8 mouse cellular contexts compared by ENCODE assay signal in genomic region chr17:25239695-25240636, GRCm38 (mm10). TPM values are rescaled to one million over a fixed set of nuclear protein-coding genes. Genes with fewer than 3 reads are reported as not detected.
A peak's percentile ranks its signal among the peaks of the same experiment; 100 is the strongest.
DNase-seq lines count a peak whose midpoint lies in the region; ATAC-seq and TF ChIP-seq lines count a peak whose summit lies in the region.

Gene Gnptg (minus strand): TSS chr17:25240124.
Gene Tsr3 (plus strand): TSS chr17:25240170.

- no peak for TF ChIP-seq CTCF in MEL (IDR thresholded peaks at IDR 0.05 in 2 of 3, conservative IDR thresholded peaks at IDR 0.05 in 1 of 3; ENCODE audit: control insufficient read depth in 1 of 3, insufficient read depth in 1 of 3, low read depth in 2 of 3, low read length in 3 of 3, poor library complexity in 1 of 3, severe bottlenecking in 1 of 3)
- no peak for TF ChIP-seq CTCF in layer of hippocampus, adult 2 months (conservative IDR thresholded peaks at IDR 0.05)
- no peak for TF ChIP-seq CTCF in lung, embryonic 14.5 days (IDR thresholded peaks at IDR 0.05; ENCODE audit: low read depth)

- peak within 1 kb of the TSS; percentile 99 for H3K4me2 ChIP-seq in forebrain, embryonic 16.5 days (ENCODE audit: low read length)
- peak within 1 kb of the TSS; percentile 80 for H3K4me2 ChIP-seq in lung, embryonic 14.5 days

- peaks cover 0 to 11% of the 10 kb centered on the region in 2 experiments; a peak in 2 of 4 replicates for H3K36me3 ChIP-seq in MEL (ENCODE audit: control insufficient read depth in 1 of 2, insufficient read depth in 2 of 2, low read length in 2 of 2)
- H3K36me3 ChIP-seq in forebrain, embryonic 16.5 days (ENCODE audit: control insufficient read depth, insufficient read depth), result peaks cover 27% of the 10 kb centered on the region
- H3K36me3 ChIP-seq in lung, embryonic 14.5 days (ENCODE audit: insufficient read depth), result peaks cover 33% of the 10 kb centered on the region

- intact Hi-C loops in heart, postnatal 36 days (cut with DNase I), result no loop called here

- H3K27ac ChIP-seq in MEL (ENCODE audit: control insufficient read depth, low read depth, low read length), result peak within 1 kb of the TSS; percentile 69
- H3K27ac ChIP-seq in forebrain, embryonic 16.5 days (ENCODE audit: low read length), result peak within 1 kb of the TSS; percentile 83
- H3K27ac ChIP-seq in layer of hippocampus, adult 2 months, result peak within 1 kb of the TSS; percentile 92
- peak within 1 kb of the TSS; percentile 91 for H3K27ac ChIP-seq in lung, embryonic 14.5 days (ENCODE audit: low read depth)

- H3K79me2 ChIP-seq in MEL (ENCODE audit: control insufficient read depth, insufficient read depth, low read length, poor library complexity), result peaks cover 18% of the 10 kb centered on the region

- DNase-seq in MEL (ENCODE audit: low read depth, low spot score), result peak; percentile 94
- peak; percentile 83 to 85 for DNase-seq in cerebellum, adult 18-20 months
- peak; percentile 82 to 84 for DNase-seq in heart, postnatal 36 days
- peak; percentile 81 to 86 for DNase-seq in layer of hippocampus, adult 2 months (ENCODE audit: low spot score in 2 of 2)
- peak; percentile 97 for DNase-seq in lung, embryonic 14.5 days
- DNase-seq in testis, postnatal 14 days (ENCODE audit: low spot score), result peak; percentile 89

- H3K4me3 ChIP-seq in MEL (ENCODE audit: control insufficient read depth in 1 of 2, insufficient read depth in 1 of 2, low read depth in 2 of 2, low read length in 2 of 2), result peak within 1 kb of the TSS; percentile 80 to 94
- peak within 1 kb of the TSS; percentile 98 for H3K4me3 ChIP-seq in forebrain, embryonic 16.5 days (replicated peaks; ENCODE audit: low read length)
- H3K4me3 ChIP-seq in layer of hippocampus, adult 2 months, result peak within 1 kb of the TSS; percentile 100
- peak within 1 kb of the TSS; percentile 99 for H3K4me3 ChIP-seq in lung, embryonic 14.5 days (ENCODE audit: low read depth, low read length)

- peaks cover 0 to 4% of the 10 kb centered on the region in 2 experiments; a peak in 1 of 4 replicates for H3K4me1 ChIP-seq in MEL (ENCODE audit: control insufficient read depth in 1 of 2, insufficient read depth in 2 of 2, low read length in 2 of 2)
- H3K4me1 ChIP-seq in forebrain, embryonic 16.5 days (replicated peaks; ENCODE audit: control insufficient read depth, insufficient read depth, low read length), result peaks cover 18% of the 10 kb centered on the region
- H3K4me1 ChIP-seq in lung, embryonic 14.5 days (ENCODE audit: insufficient read depth), result peaks cover 5% of the 10 kb centered on the region; the same call in 1 of the 2 replicates

- TF ChIP-seq RAD21 in MEL (IDR thresholded peaks at IDR 0.05; ENCODE audit: low read depth, low read length), result no peak

- peak; percentile 85 for ATAC-seq in forebrain, embryonic 16.5 days
- peak; percentile 92 for ATAC-seq in lung, embryonic 14.5 days (ENCODE audit: insufficient read depth)
- peak; percentile 59 for ATAC-seq in neutrophil, adult 5-6 weeks (ENCODE audit: extremely low read depth, insufficient number of reproducible peaks, low FRiP score, poor library complexity, severe bottlenecking)

- no peaks in the 10 kb centered on the region for H3K27me3 ChIP-seq in MEL (ENCODE audit: control insufficient read depth in 1 of 2, insufficient read depth in 2 of 2, low read length in 2 of 2)
- no peaks in the 10 kb centered on the region for H3K27me3 ChIP-seq in forebrain, embryonic 16.5 days (replicated peaks; ENCODE audit: control insufficient read depth, insufficient read depth, low read length)
- no peaks in the 10 kb centered on the region for H3K27me3 ChIP-seq in lung, embryonic 14.5 days (ENCODE audit: insufficient read depth, low read length)

- no peaks in the 10 kb centered on the region for H3K9me3 ChIP-seq in MEL (replicated peaks; ENCODE audit: insufficient read depth, low read length)
- no peaks in the 10 kb centered on the region for H3K9me3 ChIP-seq in forebrain, embryonic 16.5 days (ENCODE audit: control insufficient read depth, low read length)
- no peaks in the 10 kb centered on the region for H3K9me3 ChIP-seq in lung, embryonic 14.5 days (ENCODE audit: low read depth, low read length)

- H3K9ac ChIP-seq in MEL (ENCODE audit: control insufficient read depth, low read depth, low read length, poor library complexity, severe bottlenecking), result peak within 1 kb of the TSS; percentile 92
- peak within 1 kb of the TSS; percentile 96 for H3K9ac ChIP-seq in forebrain, embryonic 16.5 days (replicated peaks; ENCODE audit: low read depth, low read length)
- peak within 1 kb of the TSS; percentile 92 for H3K9ac ChIP-seq in lung, embryonic 14.5 days

- under 1% methylated on average over 80 of the region's 80 CpGs for WGBS in forebrain, embryonic 16.5 days
- WGBS in lung, embryonic 14.5 days, result under 1% methylated on average over 80 of the region's 80 CpGs

- TF ChIP-seq EP300 in MEL (IDR thresholded peaks at IDR 0.05; ENCODE audit: low read depth in 1 of 2, low read length in 2 of 2), result no peak

- peak; percentile 64 to 85 for TF ChIP-seq POLR2A in MEL (IDR thresholded peaks at IDR 0.05; ENCODE audit: control insufficient read depth in 1 of 2, insufficient read depth in 1 of 2, low read depth in 1 of 2, low read length in 2 of 2, poor library complexity in 1 of 2)

TF ChIP-seq in MEL, 35 proteins besides CTCF, POLR2A, EP300 and RAD21 (continues in another document):
- no peak for TF ChIP-seq GABPA (IDR thresholded peaks at IDR 0.05; ENCODE audit: low read depth, low read length)
- no peak; the same call in 1 of the 2 replicates for TF ChIP-seq ETS1 (IDR thresholded peaks at IDR 0.05; ENCODE audit: low read depth, low read length)
- TF ChIP-seq E2F4 (IDR thresholded peaks at IDR 0.05; ENCODE audit: borderline replicate concordance, low read depth, low read length), result no peak
- peak; percentile 95 for TF ChIP-seq MXI1 (IDR thresholded peaks at IDR 0.05; ENCODE audit: low read depth, low read length)
- peak; percentile 44; the same call in 1 of the 2 replicates for TF ChIP-seq TCF12 (IDR thresholded peaks at IDR 0.05; ENCODE audit: low read depth, low read length)
- TF ChIP-seq POLR2AphosphoS5 (IDR thresholded peaks at IDR 0.05; ENCODE audit: borderline replicate concordance, low read depth, low read length), result no peak
- no peak for TF ChIP-seq ZC3H11A (IDR thresholded peaks at IDR 0.05; ENCODE audit: low read depth, low read length)
- peak; percentile 59; the same call in 1 of the 2 replicates for TF ChIP-seq ZMIZ1 (IDR thresholded peaks at IDR 0.05; ENCODE audit: low read depth, low read length)
- TF ChIP-seq RCOR1 (IDR thresholded peaks at IDR 0.05; ENCODE audit: low read depth, low read length), result no peak
- peak; percentile 88 for TF ChIP-seq NELFE (IDR thresholded peaks at IDR 0.05; ENCODE audit: low read depth, low read length)
- TF ChIP-seq GATA1 (IDR thresholded peaks at IDR 0.05; ENCODE audit: low read depth, low read length), result no peak
- peak; percentile 83 for TF ChIP-seq HCFC1 (IDR thresholded peaks at IDR 0.05; ENCODE audit: low read depth, low read length)
- peak; percentile 89 for TF ChIP-seq MAX (IDR thresholded peaks at IDR 0.05; ENCODE audit: low read length)
- peak; percentile 85 for TF ChIP-seq ELF1 (IDR thresholded peaks at IDR 0.05; ENCODE audit: low read depth, low read length)
- TF ChIP-seq UBTF (IDR thresholded peaks at IDR 0.05; ENCODE audit: borderline replicate concordance, insufficient read depth, low read depth, low read length), result no peak
- no peak for TF ChIP-seq MAFK (IDR thresholded peaks at IDR 0.05; ENCODE audit: borderline replicate concordance, low read depth, low read length)
- TF ChIP-seq TBP (IDR thresholded peaks at IDR 0.05; ENCODE audit: low read depth, low read length), result 0 out of 2 replicates have a peak, but pooled peaks have one; percentile 48
- TF ChIP-seq MEF2A (IDR thresholded peaks at IDR 0.05; ENCODE audit: extremely low read depth, insufficient replicate concordance, low read depth, low read length, poor library complexity, severe bottlenecking), result no peak
- TF ChIP-seq CHD1 (IDR thresholded peaks at IDR 0.05; ENCODE audit: low read depth, low read length), result no peak
- no peak for TF ChIP-seq ZKSCAN1 (IDR thresholded peaks at IDR 0.05; ENCODE audit: low read depth, low read length)
- 0 out of 2 replicates have a peak, but pooled peaks have one; percentile 56 for TF ChIP-seq MYC (IDR thresholded peaks at IDR 0.05; ENCODE audit: low read depth, low read length)
- peak; percentile 77; the same call in 1 of the 2 replicates for TF ChIP-seq MAZ (IDR thresholded peaks at IDR 0.05; ENCODE audit: low read depth, low read length)
- no peak for TF ChIP-seq JUND (IDR thresholded peaks at IDR 0.05; ENCODE audit: low read depth, low read length)
- no peak for TF ChIP-seq MYB (IDR thresholded peaks at IDR 0.05; ENCODE audit: low read depth, low read length)
- peak; percentile 78 for TF ChIP-seq NRF1 (IDR thresholded peaks at IDR 0.05; ENCODE audit: insufficient read depth, low read depth, low read length, poor library complexity, severe bottlenecking)
- TF ChIP-seq SMC3 (IDR thresholded peaks at IDR 0.05; ENCODE audit: low read depth, low read length), result no peak
- TF ChIP-seq SIN3A (IDR thresholded peaks at IDR 0.05; ENCODE audit: low read length), result peak; percentile 100
- TF ChIP-seq TAL1 (IDR thresholded peaks at IDR 0.05; ENCODE audit: low read length), result no peak
- no peak for TF ChIP-seq CHD2 (IDR thresholded peaks at IDR 0.05; ENCODE audit: low read length)

RNA-seq across cellular contexts. Expression of gene Gnptg, which starts in this region (rescaled TPM):
- 7.7 and 8.7 TPM in 2 replicates for total RNA-seq in MEL (2012; rRNA removed)
- 10 to 100 TPM in 1 of 2 experiments, not detected in 1; 10.8 TPM for polyA plus RNA-seq in MEL (2012; ENCODE audit: insufficient read depth in 1 of 2, insufficient read length in 2 of 2, low read depth in 1 of 2, low replicate concordance in 2 of 2, missing spikeins in 1 of 2)
- 83.8 and 99.9 TPM in 2 replicates for polyA plus RNA-seq in forebrain, embryonic 16.5 days (2015; fragmentation: Nextera tagmentation; extraction: Ambion mirVana)
- 10 to 100 TPM; 13.9 TPM for total RNA-seq in heart, postnatal 36 days (2021)
- total RNA-seq in layer of hippocampus, adult 2 months (2021), result 10 to 100 TPM; 73.7 to 77.4 TPM
- polyA plus RNA-seq in lung, embryonic 14.5 days (2014; fragmentation: Nextera tagmentation; extraction: Ambion mirVana), result 36.2 and 38.3 TPM in 2 replicates
- total RNA-seq in neutrophil, adult 5-6 weeks (2017), result 14.4 and 19.4 TPM in 2 replicates

RNA-seq across cellular contexts. Expression of gene Tsr3, which starts in this region (rescaled TPM):
- 35.2 and 37.4 TPM in 2 replicates for total RNA-seq in MEL (2012; rRNA removed)
- polyA plus RNA-seq in MEL (2012; ENCODE audit: insufficient read depth in 1 of 2, insufficient read length in 2 of 2, low read depth in 1 of 2, low replicate concordance in 2 of 2, missing spikeins in 1 of 2), result 10 to 100 TPM in 1 of 2 experiments, not detected in 1; 50.5 TPM
- 62.2 and 62.9 TPM in 2 replicates for polyA plus RNA-seq in forebrain, embryonic 16.5 days (2015; fragmentation: Nextera tagmentation; extraction: Ambion mirVana)
- total RNA-seq in heart, postnatal 36 days (2021), result 10 to 100 TPM in 1 of 2 experiments, 1 to 10 TPM in 1; 8.6 to 11.0 TPM
- 10 to 100 TPM; 25.0 to 26.2 TPM for total RNA-seq in layer of hippocampus, adult 2 months (2021)
- 46.4 and 46.8 TPM in 2 replicates for polyA plus RNA-seq in lung, embryonic 14.5 days (2014; fragmentation: Nextera tagmentation; extraction: Ambion mirVana)
- total RNA-seq in neutrophil, adult 5-6 weeks (2017), result 19.8 and 20.5 TPM in 2 replicates

Comparison
In these comparisons a context has a peak if more than half of its experiments do, and no peak if none do; other contexts are left out.
1. Peak in every context shown above with its lines: DNase-seq, ATAC-seq, H3K4me3 ChIP-seq and H3K27ac ChIP-seq.